Mouse (Mus musculus): ENCODE data around the gene Rgl1. TPM values are rescaled to one million over a fixed set of nuclear protein-coding genes. Genes with fewer than 3 reads are reported as not detected.
"Not testable (repeated sequence)": the region's sequence is repeated elsewhere in the genome, so short reads cannot be mapped to it uniquely, and the experiment has no call there.

Gene Rgl1
- polyA plus RNA-seq, 1 experiment from 2014 or later, result 28.6 TPM

GRCm38 (mm10) chr1:152790821-152791220 lies 24.7 kb upstream of the Rgl1 start:
- Histone ChIP-seq H3K36me3 (ENCODE audit: control insufficient read depth, insufficient read depth, low read length) (no peaks in the 10 kb centered on the region), H3K9ac (ENCODE audit: low read length) (no peak overlapping the region), H3K4me3 (ENCODE audit: low read depth, low read length) (no peak overlapping the region), H3K4me1 (replicated peaks; ENCODE audit: control insufficient read depth, insufficient read depth, low read length) (peaks cover 13% of the 10 kb centered on the region), H3K27ac (ENCODE audit: low read depth, low read length) (no peak overlapping the region), H3K27me3 (ENCODE audit: control insufficient read depth, insufficient read depth, low read length) (no peaks in the 10 kb centered on the region), H3K9me3 (ENCODE audit: control insufficient read depth, low read length) (no peaks in the 10 kb centered on the region; the same call in 1 of the 2 replicates), H3K4me2 (ENCODE audit: low read depth, low read length, severe bottlenecking) (no peak overlapping the region)
- DNase-seq (ENCODE audit: low spot score) (no peak), ATAC-seq (replicated peaks; ENCODE audit: low FRiP score) (no peak)
- 29% methylated on average over 6 of the region's 6 CpGs for WGBS

DNA sequence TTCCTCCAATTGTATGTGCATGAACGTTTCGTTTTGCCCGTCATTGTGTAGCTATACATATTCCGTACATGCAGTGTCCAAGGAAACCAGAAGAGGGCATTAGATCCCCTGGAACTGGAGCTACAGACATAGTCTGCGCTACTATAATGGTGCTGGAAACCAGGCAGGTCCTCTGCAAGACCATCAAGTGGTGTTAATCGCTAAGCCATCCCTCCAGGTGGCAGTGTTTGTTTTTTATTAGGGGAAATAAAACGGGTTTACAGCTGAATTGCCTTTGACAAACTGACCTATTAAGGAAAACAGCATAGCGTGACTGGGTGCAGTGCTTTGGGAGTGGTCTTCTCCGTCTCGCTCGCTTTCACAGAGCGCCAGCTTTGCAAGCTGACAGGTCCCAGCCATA lies 24.1 kb upstream of the Rgl1 start:
- WGBS, result 31% methylated on average over 12 of the region's 12 CpGs
- no peak overlapping the region for H3K4me3 ChIP-seq (ENCODE audit: low read depth, low read length)
- peaks cover 13% of the 10 kb centered on the region for H3K4me1 ChIP-seq (replicated peaks; ENCODE audit: control insufficient read depth, insufficient read depth, low read length)
- no peak for DNase-seq (ENCODE audit: low spot score)
- H3K9me3 ChIP-seq (ENCODE audit: control insufficient read depth, low read length), result no peaks in the 10 kb centered on the region; the same call in 1 of the 2 replicates
- H3K4me2 ChIP-seq (ENCODE audit: low read depth, low read length, severe bottlenecking), result no peak overlapping the region
- ATAC-seq (replicated peaks; ENCODE audit: low FRiP score), result 0 out of 2 replicates have a peak, but pooled peaks have one; percentile 24
- no peak overlapping the region for H3K27ac ChIP-seq (ENCODE audit: low read depth, low read length)
- no peaks in the 10 kb centered on the region for H3K36me3 ChIP-seq (ENCODE audit: control insufficient read depth, insufficient read depth, low read length)
- H3K27me3 ChIP-seq (ENCODE audit: control insufficient read depth, insufficient read depth, low read length), result no peaks in the 10 kb centered on the region
- no peak overlapping the region for H3K9ac ChIP-seq (ENCODE audit: low read length)

GRCm38 (mm10) chr1:152788121-152788660 lies 22.0 kb upstream of the Rgl1 start:
- no peak for ATAC-seq (replicated peaks; ENCODE audit: low FRiP score)
- no peak for DNase-seq (ENCODE audit: low spot score)
- H3K9me3 ChIP-seq (ENCODE audit: control insufficient read depth, low read length), result no peaks in the 10 kb centered on the region; the same call in 1 of the 2 replicates
- no peak overlapping the region for H3K9ac ChIP-seq (ENCODE audit: low read length)
- no peak overlapping the region for H3K4me2 ChIP-seq (ENCODE audit: low read depth, low read length, severe bottlenecking)
- 20% methylated on average over 4 of the region's 4 CpGs for WGBS
- no peaks in the 10 kb centered on the region for H3K27me3 ChIP-seq (ENCODE audit: control insufficient read depth, insufficient read depth, low read length)
- peaks cover 8% of the 10 kb centered on the region for H3K4me1 ChIP-seq (replicated peaks; ENCODE audit: control insufficient read depth, insufficient read depth, low read length)
- H3K4me3 ChIP-seq (ENCODE audit: low read depth, low read length), result no peak overlapping the region
- no peak overlapping the region for H3K27ac ChIP-seq (ENCODE audit: low read depth, low read length)
- no peaks in the 10 kb centered on the region for H3K36me3 ChIP-seq (ENCODE audit: control insufficient read depth, insufficient read depth, low read length)

DNA sequence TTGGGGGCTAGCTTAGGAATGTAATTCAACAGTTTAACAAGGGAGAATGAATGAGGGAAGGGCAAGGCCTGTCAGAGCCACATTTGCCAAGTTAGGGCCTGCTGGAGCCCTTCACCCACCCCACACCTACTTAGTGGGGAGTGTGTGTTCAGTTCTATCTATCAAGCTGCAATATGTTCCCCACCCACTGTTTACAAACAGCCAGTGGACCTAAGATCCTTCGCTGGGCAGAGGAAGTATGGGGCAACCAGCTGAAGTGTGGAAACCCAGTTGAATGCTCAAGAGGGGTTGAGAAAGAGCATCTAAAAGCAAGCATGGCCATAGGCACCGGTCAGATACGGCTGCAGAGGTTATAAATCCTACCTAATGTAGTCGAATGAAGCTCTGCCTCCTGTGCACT lies 20.8 kb upstream of the Rgl1 start:
- Histone ChIP-seq H3K4me2 (ENCODE audit: low read depth, low read length, severe bottlenecking) (no peak overlapping the region), H3K27ac (ENCODE audit: low read depth, low read length) (no peak overlapping the region), H3K27me3 (ENCODE audit: control insufficient read depth, insufficient read depth, low read length) (no peaks in the 10 kb centered on the region), H3K36me3 (ENCODE audit: control insufficient read depth, insufficient read depth, low read length) (no peaks in the 10 kb centered on the region), H3K9ac (ENCODE audit: low read length) (no peak overlapping the region), H3K9me3 (ENCODE audit: control insufficient read depth, low read length) (no peaks in the 10 kb centered on the region; the same call in 1 of the 2 replicates), H3K4me1 (replicated peaks; ENCODE audit: control insufficient read depth, insufficient read depth, low read length) (no peaks in the 10 kb centered on the region), H3K4me3 (ENCODE audit: low read depth, low read length) (no peak overlapping the region)
- WGBS, result 92% methylated on average over 4 of the region's 4 CpGs
- ATAC-seq (replicated peaks; ENCODE audit: low FRiP score), result no peak
- no peak for DNase-seq (ENCODE audit: low spot score)

DNA sequence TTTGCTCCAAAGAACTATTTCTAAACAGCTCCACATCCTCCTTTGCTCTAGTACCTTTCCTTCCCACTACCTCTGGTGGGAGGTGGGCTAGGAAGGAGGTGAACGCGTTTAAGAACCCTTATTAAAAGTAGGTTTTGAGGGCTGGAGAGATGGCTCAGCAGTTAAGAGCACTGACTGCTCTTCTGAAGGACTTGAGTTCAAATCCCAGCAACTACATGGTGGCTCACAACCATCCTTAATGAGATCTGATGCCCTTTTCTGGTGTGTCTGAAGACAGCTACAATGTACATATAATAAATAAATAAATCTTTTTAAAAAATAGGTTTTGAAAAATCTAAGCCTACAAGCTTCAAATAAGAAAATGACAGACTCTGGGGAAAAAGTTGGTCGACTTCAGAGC lies 19.3 kb upstream of the Rgl1 start:
- H3K9me3 ChIP-seq (ENCODE audit: control insufficient read depth, low read length); H3K9ac ChIP-seq (ENCODE audit: low read length); DNase-seq (ENCODE audit: low spot score); H3K4me3 ChIP-seq (ENCODE audit: low read depth, low read length); H3K4me1 ChIP-seq (replicated peaks; ENCODE audit: control insufficient read depth, insufficient read depth, low read length); H3K4me2 ChIP-seq (ENCODE audit: low read depth, low read length, severe bottlenecking); H3K27ac ChIP-seq (ENCODE audit: low read depth, low read length); H3K27me3 ChIP-seq (ENCODE audit: control insufficient read depth, insufficient read depth, low read length); H3K36me3 ChIP-seq (ENCODE audit: control insufficient read depth, insufficient read depth, low read length); ATAC-seq (replicated peaks; ENCODE audit: low FRiP score): not testable (repeated sequence)
- WGBS, result 91% methylated on average over 3 of the region's 3 CpGs

DNA sequence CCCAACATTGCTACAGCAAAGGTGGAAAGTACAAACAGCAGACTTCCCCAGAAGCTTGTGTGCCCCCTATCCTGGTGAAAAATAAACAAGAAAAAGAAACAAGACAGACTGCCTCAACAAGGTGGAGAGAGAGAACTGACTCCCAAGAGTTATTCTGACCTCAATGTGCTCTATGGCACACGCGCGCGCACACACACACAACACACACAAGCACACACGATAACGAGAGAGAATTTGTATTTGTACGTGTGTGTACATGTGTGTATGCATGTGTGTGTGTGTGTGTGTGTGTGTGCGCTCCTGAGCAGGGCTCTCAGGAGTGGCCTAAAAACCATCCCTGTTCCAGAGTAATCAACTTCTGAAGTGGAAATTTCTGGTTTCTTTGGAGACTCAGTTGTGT lies 18.5 kb upstream of the Rgl1 start:
- DNase-seq (ENCODE audit: low spot score) (no peak), ATAC-seq (replicated peaks; ENCODE audit: low FRiP score) (no peak)
- Histone ChIP-seq H3K36me3 (ENCODE audit: control insufficient read depth, insufficient read depth, low read length) (no peaks in the 10 kb centered on the region), H3K9me3 (ENCODE audit: control insufficient read depth, low read length) (no peaks in the 10 kb centered on the region), H3K9ac (ENCODE audit: low read length) (no peak overlapping the region), H3K4me1 (replicated peaks; ENCODE audit: control insufficient read depth, insufficient read depth, low read length) (no peaks in the 10 kb centered on the region), H3K4me3 (ENCODE audit: low read depth, low read length) (no peak overlapping the region), H3K27ac (ENCODE audit: low read depth, low read length) (no peak overlapping the region), H3K27me3 (ENCODE audit: control insufficient read depth, insufficient read depth, low read length) (no peaks in the 10 kb centered on the region), H3K4me2 (ENCODE audit: low read depth, low read length, severe bottlenecking) (no peak overlapping the region)
- 95% methylated on average over 8 of the region's 8 CpGs for WGBS

DNA sequence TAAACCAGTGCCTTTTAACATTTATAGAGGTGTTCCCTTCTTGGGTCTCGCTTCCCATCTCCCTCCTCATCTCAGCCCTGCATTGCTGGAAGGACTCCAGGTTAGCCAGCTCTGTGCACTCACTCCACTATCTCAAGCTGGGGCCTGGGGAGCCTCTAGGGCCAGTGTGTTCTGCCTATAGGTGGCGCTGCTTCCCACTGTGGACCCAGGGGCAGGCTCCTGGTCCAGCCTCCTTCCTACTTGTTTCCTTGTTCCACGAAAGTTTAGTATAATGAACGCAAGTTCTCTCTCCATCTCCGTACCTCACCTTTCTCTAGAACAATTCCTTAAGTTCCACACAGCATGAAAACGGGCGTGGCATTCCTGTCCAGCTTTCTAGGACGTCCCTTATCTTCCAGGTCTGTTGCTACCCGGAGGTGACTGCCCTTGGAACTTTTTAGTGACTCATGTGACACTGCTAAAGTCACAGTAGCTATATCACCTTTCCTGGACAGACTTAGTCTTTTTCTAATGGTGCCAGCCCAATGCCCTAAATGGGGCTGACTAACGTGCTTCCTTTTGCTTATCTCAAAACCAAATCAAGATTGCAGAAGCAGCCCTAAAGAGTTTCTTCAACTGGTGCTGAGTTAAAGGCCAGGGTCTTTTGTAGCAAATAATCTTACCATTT lies 13.1 kb upstream of the Rgl1 start:
- Histone ChIP-seq H3K27me3 (ENCODE audit: control insufficient read depth, insufficient read depth, low read length) (no peaks in the 10 kb centered on the region), H3K27ac (ENCODE audit: low read depth, low read length) (no peak overlapping the region), H3K9ac (ENCODE audit: low read length) (no peak overlapping the region), H3K36me3 (ENCODE audit: control insufficient read depth, insufficient read depth, low read length) (no peaks in the 10 kb centered on the region), H3K4me2 (ENCODE audit: low read depth, low read length, severe bottlenecking) (no peak overlapping the region), H3K4me3 (ENCODE audit: low read depth, low read length) (no peak overlapping the region), H3K4me1 (replicated peaks; ENCODE audit: control insufficient read depth, insufficient read depth, low read length) (no peaks in the 10 kb centered on the region), H3K9me3 (ENCODE audit: control insufficient read depth, low read length) (no peaks in the 10 kb centered on the region)
- ATAC-seq (replicated peaks; ENCODE audit: low FRiP score), result no peak; the same call in 1 of the 2 replicates
- WGBS, result 34% methylated on average over 10 of the region's 10 CpGs
- peak; percentile 81 for DNase-seq (ENCODE audit: low spot score)

- H3K4me2 ChIP-seq (ENCODE audit: low read depth, low read length, severe bottlenecking); H3K4me1 ChIP-seq (replicated peaks; ENCODE audit: control insufficient read depth, insufficient read depth, low read length); H3K27ac ChIP-seq (ENCODE audit: low read depth, low read length); H3K4me3 ChIP-seq (ENCODE audit: low read depth, low read length); H3K9ac ChIP-seq (ENCODE audit: low read length); DNase-seq (ENCODE audit: low spot score); H3K27me3 ChIP-seq (ENCODE audit: control insufficient read depth, insufficient read depth, low read length); H3K36me3 ChIP-seq (ENCODE audit: control insufficient read depth, insufficient read depth, low read length); ATAC-seq (replicated peaks; ENCODE audit: low FRiP score); H3K9me3 ChIP-seq (ENCODE audit: control insufficient read depth, low read length): not testable (repeated sequence)
- whole genome bisulfite sequencing, result 87% methylated on average over 3 of the region's 3 CpGs
These were observed 8.4 kb upstream of the Rgl1 start for GRCm38 (mm10) chr1:152774601-152775000.

DNA sequence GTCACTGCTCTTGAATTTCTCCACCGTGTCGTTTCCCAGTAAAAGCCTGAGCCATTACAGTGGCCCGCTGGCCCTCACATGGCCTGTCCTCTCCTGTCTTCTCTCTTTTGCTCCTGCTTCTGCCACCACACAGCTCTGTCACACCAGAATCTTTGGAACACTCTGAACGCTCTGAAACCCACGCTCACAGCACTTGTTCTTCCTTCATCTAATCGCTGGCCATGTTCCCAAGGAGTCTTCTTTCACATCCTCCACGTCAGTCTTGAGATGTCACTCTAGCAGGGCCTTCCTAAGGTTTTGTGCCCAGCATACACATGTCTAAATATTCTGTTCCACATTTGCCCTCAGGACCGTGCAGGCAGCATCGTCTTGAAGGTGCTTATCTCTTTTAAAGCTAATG lies 4.9 kb upstream of the Rgl1 start:
- H3K9me3 ChIP-seq (ENCODE audit: control insufficient read depth, low read length), result no peaks in the 10 kb centered on the region
- no peak overlapping the region for H3K27ac ChIP-seq (ENCODE audit: low read depth, low read length)
- no peaks in the 10 kb centered on the region for H3K27me3 ChIP-seq (ENCODE audit: control insufficient read depth, insufficient read depth, low read length)
- no peak overlapping the region for H3K4me2 ChIP-seq (ENCODE audit: low read depth, low read length, severe bottlenecking)
- H3K4me1 ChIP-seq (replicated peaks; ENCODE audit: control insufficient read depth, insufficient read depth, low read length), result no peaks in the 10 kb centered on the region
- 89% methylated on average over 9 of the region's 9 CpGs for WGBS
- ATAC-seq (replicated peaks; ENCODE audit: low FRiP score) (no peak), DNase-seq (ENCODE audit: low spot score) (no peak)
- no peak overlapping the region for H3K4me3 ChIP-seq (ENCODE audit: low read depth, low read length)
- H3K9ac ChIP-seq (ENCODE audit: low read length), result no peak overlapping the region
- H3K36me3 ChIP-seq (ENCODE audit: control insufficient read depth, insufficient read depth, low read length), result no peaks in the 10 kb centered on the region; the same call in 1 of the 2 replicates
